Mouse (Mus musculus): Measurements from ENCODE around the gene Eif4enif1. TPM values are rescaled to one million over a fixed set of nuclear protein-coding genes. Genes with fewer than 3 reads are reported as not detected.

Eif4enif1 gene
- polyA plus RNA-seq, 1 experiment from 2014 or later = 46.8 TPM

GRCm38 (mm10) chr11:3285940-3286339, 83.7 kb downstream of the Eif4enif1 start:
- Histone ChIP-seq H3K27ac (no peak overlapping the region), H3K4me3 (no peak overlapping the region), H3K9me3 (replicated peaks) (peaks cover 8% of the 10 kb centered on the region; the same call in 1 of the 2 replicates), H3K9ac (no peak overlapping the region), H3K4me1 (peaks cover 20% of the 10 kb centered on the region), H3K4me2 (no peak overlapping the region), H3K27me3 (no peaks in the 10 kb centered on the region), H3K36me3 (ENCODE audit: poor library complexity, severe bottlenecking) (no peaks in the 10 kb centered on the region)
- ATAC-seq = no peak
- 81% methylated on average over 3 of the region's 3 CpGs for WGBS

- Histone ChIP-seq H3K4me1 (peaks cover 26% of the 10 kb centered on the region), H3K4me2 (0 out of 2 replicates have a peak overlapping the region, but pooled peaks have one; percentile 0), H3K27me3 (no peaks in the 10 kb centered on the region), H3K27ac (no peak overlapping the region), H3K9ac (0 out of 2 replicates have a peak overlapping the region, but pooled peaks have one; percentile 95), H3K36me3 (ENCODE audit: poor library complexity, severe bottlenecking) (no peaks in the 10 kb centered on the region), H3K4me3 (no peak overlapping the region), H3K9me3 (replicated peaks) (no peaks in the 10 kb centered on the region)
- 20% methylated on average over 6 of the region's 6 CpGs for WGBS
- ATAC-seq = no peak
Observed at GRCm38 (mm10) chr11:3287131-3287530, 84.9 kb downstream of the Eif4enif1 start.

GRCm38 (mm10) chr11:3287921-3288320, 85.7 kb downstream of the Eif4enif1 start:
- H3K4me3 ChIP-seq = peak overlapping the region; percentile 86
- no peaks in the 10 kb centered on the region for H3K9me3 ChIP-seq (replicated peaks)
- 66% methylated on average over 5 of the region's 5 CpGs for WGBS
- no peak for ATAC-seq
- H3K27me3 ChIP-seq = no peaks in the 10 kb centered on the region
- peaks cover 30% of the 10 kb centered on the region for H3K4me1 ChIP-seq
- H3K9ac ChIP-seq = peak overlapping the region; percentile 95
- peak overlapping the region; percentile 100 for H3K4me2 ChIP-seq
- H3K36me3 ChIP-seq (ENCODE audit: poor library complexity, severe bottlenecking) = 0 out of 2 replicates have a peak, but pooled peaks cover under 1% of the 10 kb centered on the region
- peak overlapping the region; percentile 100; the same call in 1 of the 2 replicates for H3K27ac ChIP-seq

GRCm38 (mm10) chr11:3288521-3289301, 86.5 kb downstream of the Eif4enif1 start, which contains the start of gene Patz1:
Patz1 (plus strand) TSS chr11:3288874.
- peak within 1 kb of the TSS; percentile 100 for H3K4me2 ChIP-seq
- no peaks in the 10 kb centered on the region for H3K9me3 ChIP-seq (replicated peaks)
- peaks cover 8% of the 10 kb centered on the region for H3K36me3 ChIP-seq (ENCODE audit: poor library complexity, severe bottlenecking)
- peak within 1 kb of the TSS; percentile 100 for H3K27ac ChIP-seq
- H3K4me1 ChIP-seq = peaks cover 38% of the 10 kb centered on the region
- H3K4me3 ChIP-seq = peak within 1 kb of the TSS; percentile 86
- under 1% methylated on average over 41 of the region's 41 CpGs for WGBS
- H3K9ac ChIP-seq = peak within 1 kb of the TSS; percentile 95
- H3K27me3 ChIP-seq = no peaks in the 10 kb centered on the region
- 0 out of 2 replicates have a peak, but pooled peaks have one; percentile 8 for ATAC-seq

- ATAC-seq = peak; percentile 78
- Histone ChIP-seq H3K9ac (peak overlapping the region; percentile 95), H3K4me3 (peak overlapping the region; percentile 86), H3K9me3 (replicated peaks) (no peaks in the 10 kb centered on the region), H3K27ac (peak overlapping the region; percentile 100), H3K4me1 (peaks cover 44% of the 10 kb centered on the region), H3K36me3 (ENCODE audit: poor library complexity, severe bottlenecking) (peaks cover 14% of the 10 kb centered on the region), H3K4me2 (peak overlapping the region; percentile 100), H3K27me3 (no peaks in the 10 kb centered on the region)
- WGBS = under 1% methylated on average over 29 of the region's 40 CpGs
Observed at GRCm38 (mm10) chr11:3289302-3289802, 87.2 kb downstream of the Eif4enif1 start.

GRCm38 (mm10) chr11:3289803-3290639, 87.8 kb downstream of the Eif4enif1 start:
- ATAC-seq = peak; percentile 55
- H3K27ac ChIP-seq = peak overlapping the region; percentile 100
- peaks cover 51% of the 10 kb centered on the region for H3K4me1 ChIP-seq
- H3K36me3 ChIP-seq (ENCODE audit: poor library complexity, severe bottlenecking) = peaks cover 21% of the 10 kb centered on the region
- H3K9ac ChIP-seq = peak overlapping the region; percentile 95
- no peaks in the 10 kb centered on the region for H3K9me3 ChIP-seq (replicated peaks)
- H3K27me3 ChIP-seq = no peaks in the 10 kb centered on the region
- peak overlapping the region; percentile 86 for H3K4me3 ChIP-seq
- WGBS = under 1% methylated on average over 75 of the region's 92 CpGs
- H3K4me2 ChIP-seq = peak overlapping the region; percentile 100

- H3K4me3 ChIP-seq = peak overlapping the region; percentile 86
- peaks cover 29% of the 10 kb centered on the region for H3K36me3 ChIP-seq (ENCODE audit: poor library complexity, severe bottlenecking)
- peak overlapping the region; percentile 100 for H3K4me2 ChIP-seq
- peaks cover 59% of the 10 kb centered on the region for H3K4me1 ChIP-seq
- peak overlapping the region; percentile 95 for H3K9ac ChIP-seq
- no peaks in the 10 kb centered on the region for H3K9me3 ChIP-seq (replicated peaks)
- no peaks in the 10 kb centered on the region for H3K27me3 ChIP-seq
- no peak for ATAC-seq
- WGBS = 0% methylated on average over 50 of the region's 50 CpGs
- H3K27ac ChIP-seq = peak overlapping the region; percentile 100
Observed at GRCm38 (mm10) chr11:3290640-3291310, 88.6 kb downstream of the Eif4enif1 start.

- peaks cover 66% of the 10 kb centered on the region for H3K4me1 ChIP-seq
- WGBS = 0% methylated on average over 26 of the region's 26 CpGs
- peak overlapping the region; percentile 100 for H3K27ac ChIP-seq
- peak overlapping the region; percentile 95 for H3K9ac ChIP-seq
- H3K4me3 ChIP-seq = peak overlapping the region; percentile 86
- no peak for ATAC-seq
- H3K9me3 ChIP-seq (replicated peaks) = no peaks in the 10 kb centered on the region
- H3K36me3 ChIP-seq (ENCODE audit: poor library complexity, severe bottlenecking) = peaks cover 36% of the 10 kb centered on the region
- H3K4me2 ChIP-seq = peak overlapping the region; percentile 100
- H3K27me3 ChIP-seq = no peaks in the 10 kb centered on the region
Observed at GRCm38 (mm10) chr11:3291311-3292061, 89.3 kb downstream of the Eif4enif1 start.

GRCm38 (mm10) chr11:3292062-3292421, 89.8 kb downstream of the Eif4enif1 start:
- Histone ChIP-seq H3K27ac (peak overlapping the region; percentile 100), H3K27me3 (no peaks in the 10 kb centered on the region), H3K9ac (peak overlapping the region; percentile 95), H3K4me1 (peaks cover 68% of the 10 kb centered on the region), H3K4me3 (peak overlapping the region; percentile 86), H3K9me3 (replicated peaks) (no peaks in the 10 kb centered on the region), H3K36me3 (ENCODE audit: poor library complexity, severe bottlenecking) (peaks cover 41% of the 10 kb centered on the region), H3K4me2 (peak overlapping the region; percentile 100)
- WGBS = 0% methylated on average over 7 of the region's 8 CpGs
- ATAC-seq = peak; percentile 9

GRCm38 (mm10) chr11:3292711-3293249, 90.6 kb downstream of the Eif4enif1 start:
- Histone ChIP-seq H3K4me1 (peaks cover 67% of the 10 kb centered on the region), H3K27me3 (no peaks in the 10 kb centered on the region), H3K4me3 (peak overlapping the region; percentile 86), H3K36me3 (ENCODE audit: poor library complexity, severe bottlenecking) (peaks cover 49% of the 10 kb centered on the region), H3K9me3 (replicated peaks) (no peaks in the 10 kb centered on the region), H3K27ac (peak overlapping the region; percentile 100), H3K9ac (peak overlapping the region; percentile 95), H3K4me2 (peak overlapping the region; percentile 100)
- WGBS = 0% methylated on average over 8 of the region's 8 CpGs
- ATAC-seq = peak; percentile 7; the same call in 1 of the 2 replicates
